Mouse (Mus musculus): ENCODE results near the gene Irf2bp1. TPM values are rescaled to one million over a fixed set of nuclear protein-coding genes. Genes with fewer than 3 reads are reported as not detected.

Gene Irf2bp1
- total RNA-seq (2023) = 10 to 100 TPM; 15.4 to 18.3 TPM

GRCm38 (mm10) chr7:19003902-19004630 is at the start of gene Irf2bp1:
Gene Irf2bp1, plus strand, starts transcription at chr7:19004044.

GRCm38 (mm10) chr7:18987100-18987499 is 16.7 kb upstream of the Irf2bp1 start, which contains the start of gene Nanos2:
Gene Nanos2, plus strand, starts transcription at chr7:18987400.

GRCm38 (mm10) chr7:18990601-18991295 is 13.1 kb upstream of the Irf2bp1 start, which contains the start of gene Mypop:
Gene Mypop, plus strand, starts transcription at chr7:18991245.

DNA sequence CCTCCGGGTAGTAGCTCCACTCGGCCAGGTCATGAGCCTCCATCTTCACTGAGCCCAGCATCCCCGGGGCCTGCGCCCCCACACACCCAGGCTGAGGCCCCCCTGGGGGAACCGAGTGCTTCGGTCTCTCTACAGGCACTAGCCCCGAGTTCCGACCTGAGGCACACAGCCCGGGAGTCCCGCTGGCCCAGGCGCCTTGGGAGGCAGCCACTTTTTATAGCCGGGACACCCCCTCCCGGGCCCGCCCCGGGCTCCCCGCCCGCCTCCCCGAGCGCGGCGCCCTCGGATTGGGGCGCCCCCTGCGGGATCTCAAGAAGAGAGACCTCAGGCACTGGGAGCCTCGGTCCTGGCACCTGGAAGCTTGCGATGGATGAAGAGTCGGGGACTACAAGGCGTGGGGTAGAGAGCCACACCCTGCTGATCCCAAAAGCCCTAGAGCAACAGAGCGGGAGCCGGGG is 19.5 kb downstream of the Irf2bp1 start, which contains the start of gene Foxa3:
Gene Foxa3, minus strand, starts transcription at position 182 of the 458 bp plus-strand sequence.

GRCm38 (mm10) chr7:19024096-19024506 is 20.3 kb downstream of the Irf2bp1 start, which contains the start of gene Sympk:
Gene Sympk, plus strand, starts transcription at chr7:19024377.

DNA sequence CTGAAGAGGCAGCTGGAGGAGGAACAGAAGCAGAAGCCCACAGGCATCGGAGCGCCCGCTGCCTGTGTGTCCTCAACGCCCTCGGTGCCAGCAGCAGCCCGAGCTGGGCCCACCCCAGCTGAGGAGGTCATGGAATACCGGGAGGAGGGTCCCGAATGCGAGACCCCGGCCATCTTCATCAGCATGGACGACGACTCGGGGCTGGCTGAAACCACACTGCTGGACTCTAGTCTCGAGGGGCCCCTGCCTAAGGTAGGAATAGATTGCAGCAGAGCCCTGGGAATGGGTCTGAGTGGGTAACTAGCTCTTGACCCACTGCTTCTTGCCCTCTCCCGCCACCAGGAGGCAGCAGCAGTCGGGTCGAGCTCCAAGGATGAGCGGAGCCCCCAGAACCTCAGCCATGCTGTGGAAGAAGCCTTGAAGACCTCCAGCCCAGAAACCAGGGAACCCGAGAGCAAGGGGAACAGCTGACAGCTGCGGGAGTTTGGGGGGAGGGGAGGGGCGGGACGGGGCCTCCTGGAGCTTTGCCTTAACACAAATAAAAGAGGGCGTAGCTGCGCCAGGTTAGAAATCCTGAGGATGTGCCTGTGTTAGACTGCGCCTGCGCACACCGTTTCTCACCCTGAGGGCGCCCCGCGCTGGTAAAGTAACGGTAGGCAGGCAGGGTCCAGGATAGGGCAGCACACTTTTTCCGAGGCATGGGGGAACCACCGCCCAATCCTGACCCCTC is 50.4 kb downstream of the Irf2bp1 start, which contains the start of gene Rsph6a:
Gene Rsph6a, plus strand, starts transcription at position 644 of the 730 bp plus-strand sequence.

Other genes with a start within 250 kb of the Irf2bp1 start
- gene Psg19, start 205.5 kb upstream of the Irf2bp1 start, total RNA-seq (2023) = not detected
- not detected for gene Psg17, start 182.4 kb upstream of the Irf2bp1 start, total RNA-seq (2023)
- not detected for gene Mill2, start 164.1 kb upstream of the Irf2bp1 start, total RNA-seq (2023)
- gene Pglyrp1, start 132.7 kb upstream of the Irf2bp1 start, total RNA-seq (2023) = 1,000 to 10,000 TPM; 1,945 to 1,998 TPM
- gene Ccdc61, start 93.6 kb upstream of the Irf2bp1 start, total RNA-seq (2023) = 10 to 100 TPM; 12.4 to 17.8 TPM
- gene Nova2, start 78.2 kb upstream of the Irf2bp1 start, total RNA-seq (2023) = under 1 TPM in 1 of 2 experiments, not detected in 1; 0.04 TPM
- not detected for gene Nanos2, start 16.6 kb upstream of the Irf2bp1 start, total RNA-seq (2023)
- under 1 TPM; 0.24 to 0.35 TPM for gene Mypop, start 12.8 kb upstream of the Irf2bp1 start, total RNA-seq (2023)
- not detected for gene Foxa3, start 19.5 kb downstream of the Irf2bp1 start, total RNA-seq (2023)
- gene Sympk, start 20.3 kb downstream of the Irf2bp1 start, total RNA-seq (2023) = 10 to 100 TPM; 55.4 to 60.6 TPM
- gene Rsph6a, start 50.6 kb downstream of the Irf2bp1 start, total RNA-seq (2023) = not detected
- 10 to 100 TPM; 13.9 to 23.0 TPM for gene Dmwd, start 72.2 kb downstream of the Irf2bp1 start, total RNA-seq (2023)
- 1 to 10 TPM; 4.6 to 7.9 TPM for gene Dmpk, start 79.8 kb downstream of the Irf2bp1 start, total RNA-seq (2023)
- 1 to 10 TPM in 1 of 2 experiments, under 1 TPM in 1; 0.35 to 1.1 TPM for gene Six5, start 90.5 kb downstream of the Irf2bp1 start, total RNA-seq (2023)
- gene Gm4969, start 114.3 kb downstream of the Irf2bp1 start, total RNA-seq (2023) = not detected
- gene Fbxo46, start 115.8 kb downstream of the Irf2bp1 start, total RNA-seq (2023) = 10 to 100 TPM; 16.2 to 16.6 TPM
- 10 to 100 TPM; 10.4 to 10.8 TPM for gene Qpctl, start 145.2 kb downstream of the Irf2bp1 start, total RNA-seq (2023)
- gene Snrpd2, start 145.7 kb downstream of the Irf2bp1 start, total RNA-seq (2023) = 10 to 100 TPM; 44.8 to 49.2 TPM
- not detected for gene Gipr, start 162.1 kb downstream of the Irf2bp1 start, total RNA-seq (2023)
- 10 to 100 TPM; 59.9 to 73.3 TPM for gene Eml2, start 172.4 kb downstream of the Irf2bp1 start, total RNA-seq (2023)
- gene Gpr4, start 208.5 kb downstream of the Irf2bp1 start, total RNA-seq (2023) = not detected
- gene Opa3, start 224.3 kb downstream of the Irf2bp1 start, total RNA-seq (2023) = 10 to 100 TPM; 22.5 to 24.0 TPM

Measured in neutrophil, adult 83 days (primary cell).